Mouse (Mus musculus): ENCODE measurements around the gene Tas2r118. TPM values are rescaled to one million over a fixed set of nuclear protein-coding genes. Genes with fewer than 3 reads are reported as not detected.

Tas2r118 gene
- polyA plus RNA-seq, 1 experiment from 2014 or later: not detected

Other genes with a start within 250 kb of the Tas2r118 start
- 3.2 and 4.9 TPM in 2 replicates for gene Cadps2, start 130.6 kb downstream of the Tas2r118 start, polyA plus RNA-seq (2015; fragmentation: Nextera tagmentation; extraction: Ambion mirVana)
- 0.10 and 0.11 TPM in 2 replicates for gene Slc13a1, start 198.0 kb upstream of the Tas2r118 start, polyA plus RNA-seq (2015; fragmentation: Nextera tagmentation; extraction: Ambion mirVana)